Mouse (Mus musculus) v-Abl transformed pro-B cells (cell line): ENCODE data around the gene Zyg11a.
"Not testable (repeated sequence)": the region's sequence is repeated elsewhere in the genome, so short reads cannot be mapped to it uniquely, and the experiment has no call there.

Experiments
- in situ Hi-C, 2 experiments: fragments of 400-800 bp; cut with MboI; formaldehyde crosslinking; loops; one replicate each; pipeline ENCODE4 v1.15.1; 2025; ENCODE audit not compliant: unreplicated experiment in 2 of 2

The Zyg11a gene

GRCm38 (mm10) chr4:108217332-108218179 lies at the start of gene Zyg11a:
Gene Zyg11a (minus strand): TSS chr4:108218048.
- in situ Hi-C loops: no loop called here

GRCm38 (mm10) chr4:108265774-108266173 lies 47.9 kb upstream of the Zyg11a start:
- in situ Hi-C loops: no loop called here

- in situ Hi-C loops: no loop called here
These were observed 35.5 kb upstream of the Zyg11a start for GRCm38 (mm10) chr4:108253317-108253716.

- in situ Hi-C loops: no loop called here
These were observed 32.7 kb upstream of the Zyg11a start for GRCm38 (mm10) chr4:108250501-108250900.

GRCm38 (mm10) chr4:108249314-108249713 lies 31.5 kb upstream of the Zyg11a start:
- in situ Hi-C loops: loop anchor here in 1 of 2 experiments (10.0 kb wide), 1 partner anchor 325 kb away; the partner anchor contains the start of gene Cpt2

GRCm38 (mm10) chr4:108233654-108234053 lies 15.8 kb upstream of the Zyg11a start:
- in situ Hi-C loops: no loop called here

GRCm38 (mm10) chr4:108225341-108225872 lies 7.6 kb upstream of the Zyg11a start:
- in situ Hi-C loops: no loop called here

- in situ Hi-C loops: no loop called here
These were observed 4.7 kb upstream of the Zyg11a start for GRCm38 (mm10) chr4:108222507-108222906.

GRCm38 (mm10) chr4:108219019-108219418 lies 1.2 kb upstream of the Zyg11a start:
- in situ Hi-C loops: no loop called here

- in situ Hi-C loops: no loop called here
These were observed 4.8 kb downstream of the Zyg11a start for GRCm38 (mm10) chr4:108213023-108213422.

GRCm38 (mm10) chr4:108204629-108205028 lies 13.2 kb downstream of the Zyg11a start:
- in situ Hi-C loops: no loop called here

- in situ Hi-C loops: no loop called here
These were observed 18.6 kb downstream of the Zyg11a start for GRCm38 (mm10) chr4:108199236-108199635.

GRCm38 (mm10) chr4:108196277-108196855 lies 21.5 kb downstream of the Zyg11a start:
- in situ Hi-C loops: no loop called here

- in situ Hi-C loops: no loop called here
These were observed 25.0 kb downstream of the Zyg11a start for GRCm38 (mm10) chr4:108192821-108193323.

GRCm38 (mm10) chr4:108182278-108182677 lies 35.6 kb downstream of the Zyg11a start:
- in situ Hi-C loops: no loop called here

- in situ Hi-C loops: no loop called here
These were observed 49.8 kb downstream of the Zyg11a start for GRCm38 (mm10) chr4:108168056-108168455.

- in situ Hi-C loops: no loop called here
These were observed 51.0 kb downstream of the Zyg11a start for GRCm38 (mm10) chr4:108166874-108167273.

- in situ Hi-C loops: no loop called here
These were observed 52.5 kb downstream of the Zyg11a start, which contains the start of gene Echdc2 for GRCm38 (mm10) chr4:108165152-108165895. Gene Echdc2 (plus strand): TSS chr4:108165437.

GRCm38 (mm10) chr4:108163291-108163690 lies 54.6 kb downstream of the Zyg11a start:
- in situ Hi-C loops: no loop called here

GRCm38 (mm10) chr4:108161936-108162335 lies 55.9 kb downstream of the Zyg11a start:
- in situ Hi-C loops: no loop called here

GRCm38 (mm10) chr4:108155141-108155540 lies 62.7 kb downstream of the Zyg11a start:
- in situ Hi-C loops: not testable (repeated sequence)
